Mouse (Mus musculus): Measurements from ENCODE around the gene Cypt1.

Gene Cypt1

GRCm38 (mm10) chrX:16522569-16522968, at the start of gene Cypt1:
Gene Cypt1 (plus strand): TSS chrX:16522869.
- DNase-seq (ENCODE audit: low spot score in 2 of 2): no peak

DNA sequence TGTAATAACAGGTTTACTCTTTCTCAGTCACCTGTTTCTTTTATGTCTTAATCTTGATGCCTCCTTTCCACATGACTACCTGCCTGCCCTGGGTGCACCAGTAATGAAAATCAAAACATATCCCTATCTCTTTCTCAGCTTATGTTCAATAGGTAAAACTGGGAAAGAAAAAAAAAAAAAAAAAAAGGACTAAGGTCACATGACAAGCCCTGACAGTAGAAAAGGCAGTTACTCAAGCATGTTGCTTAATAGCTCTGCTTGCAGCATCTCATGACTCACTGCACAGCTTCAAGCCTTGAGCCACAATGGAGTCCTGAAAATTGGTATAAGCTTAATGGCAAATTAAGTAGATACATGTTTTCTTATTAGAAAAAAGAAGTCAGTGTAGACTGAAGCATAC, 24.1 kb downstream of the Cypt1 start:
- no peak for DNase-seq (ENCODE audit: low spot score in 2 of 2)

- DNase-seq (ENCODE audit: low spot score in 2 of 2): no peak
These were observed 34.4 kb downstream of the Cypt1 start for GRCm38 (mm10) chrX:16557061-16557460.

- no peak for DNase-seq (ENCODE audit: low spot score in 2 of 2)
These were observed 35.8 kb downstream of the Cypt1 start for GRCm38 (mm10) chrX:16558501-16558900.

Measured in natural killer cell, adult 2 months (primary cell).